Mouse (Mus musculus) liver, adult 2 months (tissue): ENCODE results near the gene Tlnrd1. TPM values are rescaled to one million over a fixed set of nuclear protein-coding genes. Genes with fewer than 3 reads are reported as not detected.

Source experiments
- DNase-seq: peaks from one replicate; pipeline ENCODE4 v3.0.0-alpha.2; 2011; ENCODE audit warnings: low read depth, low spot score; ENCODE audit errors: extremely low read depth
- H3K27ac ChIP-seq: fragments of 200-500 bp; replicated peaks from 2 replicates; pipeline ENCODE4 v1.5.1; 2012; ENCODE audit warnings: low read depth, mild to moderate bottlenecking, control low read depth, inconsistent platforms, low read length; ENCODE audit not compliant: insufficient read depth
- H3K27me3 ChIP-seq: fragments of 200-500 bp; 2 replicates; pipeline ENCODE4 v1.6.1; 2012; ENCODE audit warnings: mild to moderate bottlenecking, moderate library complexity, low read length, inconsistent platforms; ENCODE audit not compliant: control insufficient read depth, insufficient read depth
- H3K36me3 ChIP-seq: fragments of 200-500 bp; 2 replicates; pipeline ENCODE4 v1.6.1; 2012; ENCODE audit warnings: low read length, inconsistent platforms; ENCODE audit not compliant: control insufficient read depth, insufficient read depth
- H3K4me1 ChIP-seq: fragments of 200-500 bp; 2 replicates; pipeline ENCODE4 v1.6.1; 2011; ENCODE audit warnings: low read length; ENCODE audit not compliant: control insufficient read depth, insufficient read depth
- H3K4me3 ChIP-seq: fragments of 200-500 bp; 2 replicates; pipeline ENCODE4 v1.5.1; 2011; ENCODE audit warnings: low read depth, mild to moderate bottlenecking, control low read depth, low read length, moderate library complexity; ENCODE audit not compliant: insufficient read depth
- H3K79me2 ChIP-seq: fragments of 200-500 bp; 2 replicates; pipeline ENCODE4 v1.6.1; 2012; ENCODE audit warnings: inconsistent platforms, mild to moderate bottlenecking, low read length, moderate library complexity; ENCODE audit not compliant: control insufficient read depth, insufficient read depth
- H3K9ac ChIP-seq: fragments of 200-500 bp; 2 replicates; pipeline ENCODE4 v1.6.1; 2012; ENCODE audit warnings: low read depth, mild to moderate bottlenecking, control low read depth, inconsistent platforms, low read length
- CTCF ChIP-seq: fragments of 200-500 bp; IDR thresholded peaks from 2 replicates; pipeline ENCODE4 v1.5.1; 2011; ENCODE audit warnings: low read depth, low read length, control low read depth
- POLR2A ChIP-seq: fragments of 200-500 bp; IDR thresholded peaks from 2 replicates; pipeline ENCODE4 v1.6.1; 2011; ENCODE audit warnings: low read length, control low read depth; ENCODE audit not compliant: insufficient read depth; ENCODE audit errors: extremely low read depth
- WGBS: fragments of 180-500 bp; shearing (Covaris S2); methylation state at CpG from one replicate; pipeline ENCODE4 v1.1.7; 2018; 5-methylcytosine and 5-hydroxymethylcytosine counted together
- polyA plus RNA-seq: library from polyadenylated mRNA; depleted of rRNA; stranded (reverse); fragments of >200 nt; gene quantifications from 2 replicates; pipeline ENCODE4 v1.2.3, GENCODE M21; 2012
- total RNA-seq: library from RNA; depleted of rRNA; stranded (reverse); fragments of >200 nt; gene quantifications from 2 replicates; pipeline ENCODE4 v1.2.3, GENCODE M21; 2014

The Tlnrd1 gene
- total and polyA plus RNA-seq, 2 experiments = 1.8 to 4.6 TPM

GRCm38 (mm10) chr7:83911909-83912308, 27.8 kb upstream of the Tlnrd1 start:
- H3K27me3 ChIP-seq = no peaks in the 10 kb centered on the region
- H3K4me3 ChIP-seq = no peak overlapping the region
- 77% methylated on average over 3 of the region's 3 CpGs for WGBS
- no peak for DNase-seq
- no peak for TF ChIP-seq CTCF
- no peak for TF ChIP-seq POLR2A
- no peaks in the 10 kb centered on the region for H3K36me3 ChIP-seq
- no peaks in the 10 kb centered on the region for H3K79me2 ChIP-seq
- no peak overlapping the region for H3K27ac ChIP-seq
- H3K9ac ChIP-seq = no peak overlapping the region
- no peaks in the 10 kb centered on the region for H3K4me1 ChIP-seq

GRCm38 (mm10) chr7:83904831-83905230, 20.7 kb upstream of the Tlnrd1 start:
- Histone ChIP-seq H3K9ac (no peak overlapping the region), H3K4me3 (no peak overlapping the region), H3K79me2 (no peaks in the 10 kb centered on the region), H3K4me1 (no peaks in the 10 kb centered on the region), H3K27me3 (no peaks in the 10 kb centered on the region), H3K36me3 (peaks cover 6% of the 10 kb centered on the region), H3K27ac (no peak overlapping the region)
- DNase-seq = no peak
- no peak for TF ChIP-seq POLR2A
- WGBS = 50% methylated on average over 3 of the region's 3 CpGs

GRCm38 (mm10) chr7:83902296-83903145, 18.4 kb upstream of the Tlnrd1 start:
- H3K36me3 ChIP-seq = peaks cover 22% of the 10 kb centered on the region
- H3K27me3 ChIP-seq = no peaks in the 10 kb centered on the region
- 50% methylated on average over 5 of the region's 5 CpGs for WGBS
- TF ChIP-seq POLR2A (no peak), CTCF (no peak)
- H3K4me1 ChIP-seq = no peaks in the 10 kb centered on the region
- H3K27ac ChIP-seq = no peak overlapping the region
- H3K79me2 ChIP-seq = no peaks in the 10 kb centered on the region
- DNase-seq = no peak
- no peak overlapping the region for H3K9ac ChIP-seq
- H3K4me3 ChIP-seq = no peak overlapping the region

- Histone ChIP-seq H3K4me3 (no peak overlapping the region), H3K27me3 (no peaks in the 10 kb centered on the region), H3K9ac (no peak overlapping the region), H3K4me1 (no peaks in the 10 kb centered on the region), H3K27ac (no peak overlapping the region), H3K79me2 (no peaks in the 10 kb centered on the region), H3K36me3 (peaks cover 26% of the 10 kb centered on the region)
- TF ChIP-seq POLR2A = no peak
- TF ChIP-seq CTCF = no peak
- no peak for DNase-seq
- WGBS = 77% methylated on average over 4 of the region's 4 CpGs
Observed at GRCm38 (mm10) chr7:83901425-83901824, 17.3 kb upstream of the Tlnrd1 start.

GRCm38 (mm10) chr7:83900519-83900918, 16.4 kb upstream of the Tlnrd1 start:
- Histone ChIP-seq H3K79me2 (no peaks in the 10 kb centered on the region), H3K27ac (no peak overlapping the region), H3K27me3 (no peaks in the 10 kb centered on the region), H3K4me1 (no peaks in the 10 kb centered on the region), H3K4me3 (no peak overlapping the region), H3K9ac (no peak overlapping the region), H3K36me3 (peaks cover 26% of the 10 kb centered on the region)
- TF ChIP-seq POLR2A = no peak
- no peak for TF ChIP-seq CTCF
- WGBS = 81% methylated on average over 3 of the region's 3 CpGs
- no peak for DNase-seq

GRCm38 (mm10) chr7:83898267-83898666, 14.2 kb upstream of the Tlnrd1 start:
- no peak for DNase-seq
- H3K36me3 ChIP-seq = peaks cover 26% of the 10 kb centered on the region
- no peak for TF ChIP-seq CTCF
- TF ChIP-seq POLR2A = no peak
- no peak overlapping the region for H3K4me3 ChIP-seq
- peaks cover 2% of the 10 kb centered on the region for H3K4me1 ChIP-seq
- 90% methylated on average over 11 of the region's 11 CpGs for WGBS
- no peaks in the 10 kb centered on the region for H3K27me3 ChIP-seq
- no peak overlapping the region for H3K27ac ChIP-seq
- H3K9ac ChIP-seq = no peak overlapping the region
- H3K79me2 ChIP-seq = no peaks in the 10 kb centered on the region; the same call in 1 of the 2 replicates
